7 mouse cellular contexts compared by ENCODE assay signal in genomic region chr2:164126533-164126955, GRCm38 (mm10). TPM values are rescaled to one million over a fixed set of nuclear protein-coding genes. Genes with fewer than 3 reads are reported as not detected.
DNase-seq lines count a peak whose midpoint lies in the region; ATAC-seq and TF ChIP-seq lines count a peak whose summit lies in the region.

No protein-coding gene starts in this region.

- 82% methylated on average over 13 of the region's 13 CpGs for WGBS in liver, adult 2 months
- 51% methylated on average over 13 of the region's 13 CpGs for WGBS in embryonic facial prominence, embryonic 14.5 days

- H3K9me3 ChIP-seq in embryonic facial prominence, embryonic 14.5 days (ENCODE audit: control insufficient read depth, low read length): no peaks in the 10 kb centered on the region

- H3K9ac ChIP-seq in liver, adult 2 months (ENCODE audit: low read depth, low read length): no peak overlapping the region
- no peak overlapping the region for H3K9ac ChIP-seq in embryonic facial prominence, embryonic 14.5 days (ENCODE audit: low read depth, low read length)

- H3K79me2 ChIP-seq in liver, adult 2 months (ENCODE audit: control insufficient read depth, insufficient read depth, low read length): no peaks in the 10 kb centered on the region

- no peaks in the 10 kb centered on the region; the same call in 1 of the 2 replicates for H3K4me1 ChIP-seq in liver, adult 2 months (ENCODE audit: control insufficient read depth, insufficient read depth, low read length)
- H3K4me1 ChIP-seq in embryonic facial prominence, embryonic 14.5 days (ENCODE audit: control insufficient read depth, insufficient read depth, low read length): no peaks in the 10 kb centered on the region

- H3K36me3 ChIP-seq in liver, adult 2 months (ENCODE audit: control insufficient read depth, insufficient read depth, low read length): peaks cover 2% of the 10 kb centered on the region; the same call in 1 of the 2 replicates
- H3K36me3 ChIP-seq in embryonic facial prominence, embryonic 14.5 days (ENCODE audit: control insufficient read depth, insufficient read depth, low read length): peaks cover 15% of the 10 kb centered on the region; the same call in 1 of the 2 replicates

- H3K27ac ChIP-seq in liver, adult 2 months (replicated peaks; ENCODE audit: insufficient read depth, low read depth, low read length): no peak overlapping the region
- no peak overlapping the region; the same call in 1 of the 2 replicates for H3K27ac ChIP-seq in embryonic facial prominence, embryonic 14.5 days (replicated peaks; ENCODE audit: low read depth, low read length)

- peak; percentile 37; the same call in 1 of the 2 replicates for TF ChIP-seq CTCF in liver, adult 2 months (IDR thresholded peaks at IDR 0.05; ENCODE audit: low read depth, low read length)

- DNase-seq in liver, adult 2 months (ENCODE audit: extremely low read depth, low read depth, low spot score): no peak
- DNase-seq in liver: no peak
- peak; percentile 28 for DNase-seq in ZHBTc4 (ENCODE audit: low read depth, low spot score)
- peak; percentile 84 for DNase-seq in embryonic facial prominence, embryonic 14.5 days (ENCODE audit: low spot score)
- DNase-seq in layer of hippocampus, postnatal 10 days (ENCODE audit: low spot score in 2 of 2): peak; percentile 68 to 76
- DNase-seq in testis, postnatal 10 days (ENCODE audit: low spot score): no peak

- no peak for ATAC-seq in embryonic facial prominence, embryonic 14.5 days (ENCODE audit: low read depth)
- 0 out of 2 replicates have a peak, but pooled peaks have one; percentile 50 for ATAC-seq in megakaryocyte-erythroid progenitor cell, adult 5-6 weeks (replicated peaks; ENCODE audit: low FRiP score, low TSS enrichment, poor library complexity, severe bottlenecking)

- H3K27me3 ChIP-seq in liver, adult 2 months (ENCODE audit: control insufficient read depth, insufficient read depth, low read length): no peaks in the 10 kb centered on the region
- no peaks in the 10 kb centered on the region for H3K27me3 ChIP-seq in embryonic facial prominence, embryonic 14.5 days (replicated peaks; ENCODE audit: control insufficient read depth, insufficient read depth, low read length)

- H3K4me3 ChIP-seq in liver, adult 2 months (ENCODE audit: insufficient read depth, low read depth, low read length): no peak overlapping the region
- H3K4me3 ChIP-seq in embryonic facial prominence, embryonic 14.5 days (ENCODE audit: low read depth, low read length): no peak overlapping the region

- no peak for TF ChIP-seq POLR2A in liver, adult 2 months (IDR thresholded peaks at IDR 0.05; ENCODE audit: extremely low read depth, insufficient read depth, low read length)

- H3K4me2 ChIP-seq in embryonic facial prominence, embryonic 14.5 days (ENCODE audit: low read depth, low read length): no peak overlapping the region

RNA-seq across cellular contexts. Expression of gene Kcns1, which starts 44.4 kb away (rescaled TPM):
- total RNA-seq in liver, adult 2 months (2014; rRNA removed): not detected in 2 replicates
- polyA plus RNA-seq in liver, adult 2 months (2012; rRNA removed): not detected in 2 replicates
- polyA plus RNA-seq in embryonic facial prominence, embryonic 14.5 days (2014; fragmentation: Nextera tagmentation; extraction: Ambion mirVana): 0.85 and 1.2 TPM in 2 replicates
- 1 to 10 TPM; 6.5 to 7.7 TPM for total RNA-seq in layer of hippocampus, postnatal 10 days (2021)
- total RNA-seq in megakaryocyte-erythroid progenitor cell, adult 5-6 weeks (2014; fragmentation: Nextera tagmentation): 0.26 and 0.40 TPM in 2 replicates
- total RNA-seq in megakaryocyte-erythroid progenitor cell, adult 5-6 weeks (2017): 0.88 and 2.2 TPM in 2 replicates

RNA-seq across cellular contexts. Expression of gene Tomm34, which starts 55.6 kb away (rescaled TPM):
- 6.0 and 7.4 TPM in 2 replicates for total RNA-seq in liver, adult 2 months (2014; rRNA removed)
- 11.5 and 13.8 TPM in 2 replicates for polyA plus RNA-seq in liver, adult 2 months (2012; rRNA removed)
- polyA plus RNA-seq in embryonic facial prominence, embryonic 14.5 days (2014; fragmentation: Nextera tagmentation; extraction: Ambion mirVana): 53.4 and 55.8 TPM in 2 replicates
- 10 to 100 TPM; 41.8 to 43.6 TPM for total RNA-seq in layer of hippocampus, postnatal 10 days (2021)
- 40.8 and 48.4 TPM in 2 replicates for total RNA-seq in megakaryocyte-erythroid progenitor cell, adult 5-6 weeks (2014; fragmentation: Nextera tagmentation)
- 33.5 and 38.5 TPM in 2 replicates for total RNA-seq in megakaryocyte-erythroid progenitor cell, adult 5-6 weeks (2017)

RNA-seq across cellular contexts. Expression of gene Wfdc5, which starts 56.0 kb away (rescaled TPM):
- total RNA-seq in liver, adult 2 months (2014; rRNA removed): not detected in 2 replicates
- polyA plus RNA-seq in liver, adult 2 months (2012; rRNA removed): not detected in 2 replicates
- 0.48 and 0.96 TPM in 2 replicates for polyA plus RNA-seq in embryonic facial prominence, embryonic 14.5 days (2014; fragmentation: Nextera tagmentation; extraction: Ambion mirVana)
- not detected for total RNA-seq in layer of hippocampus, postnatal 10 days (2021)
- not detected in 2 replicates for total RNA-seq in megakaryocyte-erythroid progenitor cell, adult 5-6 weeks (2014; fragmentation: Nextera tagmentation)
- not detected in 2 replicates for total RNA-seq in megakaryocyte-erythroid progenitor cell, adult 5-6 weeks (2017)

RNA-seq across cellular contexts. Expression of gene Stk4, which starts 56.4 kb away (rescaled TPM):
- 10.1 and 13.9 TPM in 2 replicates for total RNA-seq in liver, adult 2 months (2014; rRNA removed)
- polyA plus RNA-seq in liver, adult 2 months (2012; rRNA removed): 4.7 and 6.3 TPM in 2 replicates
- polyA plus RNA-seq in embryonic facial prominence, embryonic 14.5 days (2014; fragmentation: Nextera tagmentation; extraction: Ambion mirVana): 22.3 and 24.4 TPM in 2 replicates
- total RNA-seq in layer of hippocampus, postnatal 10 days (2021): 10 to 100 TPM; 36.7 to 41.4 TPM
- total RNA-seq in megakaryocyte-erythroid progenitor cell, adult 5-6 weeks (2014; fragmentation: Nextera tagmentation): 72.5 and 74.3 TPM in 2 replicates
- total RNA-seq in megakaryocyte-erythroid progenitor cell, adult 5-6 weeks (2017): 76.5 and 137 TPM in 2 replicates

Comparison
In these comparisons a context has a peak if more than half of its experiments do, and no peak if none do; other contexts are left out.
1. DNase-seq: peak in ZHBTc4 (single experiment), embryonic facial prominence, embryonic 14.5 days (single experiment) and layer of hippocampus, postnatal 10 days (2 of 2); none in liver, adult 2 months (single experiment), liver (single experiment) and testis, postnatal 10 days (single experiment).